Mouse (Mus musculus): Measurements from ENCODE around the gene Spag16.

Spag16 gene

GRCm38 (mm10) chr1:70082208-70082878 is 255.6 kb downstream of the Spag16 start:
- in situ Hi-C loops (cut with MboI, MseI) = no loop called here

DNA sequence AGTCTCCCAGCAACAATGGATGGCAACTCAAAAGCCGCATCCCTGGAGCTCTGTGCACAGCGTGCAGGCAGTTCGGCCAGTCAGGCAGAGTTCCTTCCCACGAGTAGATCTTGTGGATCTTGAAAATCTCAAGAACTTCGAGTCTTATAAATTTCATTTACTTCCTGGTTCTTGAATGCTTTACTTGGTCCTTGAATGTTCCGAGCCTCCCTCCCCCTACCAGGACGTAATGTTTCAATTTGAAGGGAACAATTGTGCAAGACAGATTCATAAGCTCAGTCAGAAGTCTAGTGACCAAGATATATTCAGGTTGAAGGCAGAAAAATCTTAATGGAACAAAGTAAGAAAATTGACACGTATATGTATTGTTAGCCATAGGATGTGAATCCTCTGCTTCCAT is 277.9 kb downstream of the Spag16 start:
- in situ Hi-C loops (cut with MboI, MseI) = no loop called here

GRCm38 (mm10) chr1:70116212-70116982 is 289.6 kb downstream of the Spag16 start:
- in situ Hi-C loops (cut with MboI, MseI) = no loop called here

DNA sequence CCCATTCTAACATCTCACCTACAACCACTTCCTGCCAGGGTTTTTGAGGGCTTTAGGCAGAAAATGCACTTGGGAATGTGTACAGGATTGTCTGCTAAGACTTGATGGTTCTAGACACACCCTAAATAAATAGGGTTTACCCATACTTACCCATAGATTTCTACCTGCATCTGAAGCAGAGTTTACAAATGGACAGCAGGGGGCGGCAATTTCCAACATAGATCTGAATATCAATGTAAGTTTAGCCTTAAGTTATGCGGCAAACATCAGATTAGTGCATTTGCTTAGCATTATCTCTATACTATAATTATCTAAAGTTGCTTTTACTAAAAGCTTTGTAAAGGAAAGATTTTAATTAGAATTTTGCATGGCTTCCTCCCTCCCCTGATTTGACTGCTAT is 301.3 kb downstream of the Spag16 start:
- in situ Hi-C loops (cut with MboI, MseI) = no loop called here

DNA sequence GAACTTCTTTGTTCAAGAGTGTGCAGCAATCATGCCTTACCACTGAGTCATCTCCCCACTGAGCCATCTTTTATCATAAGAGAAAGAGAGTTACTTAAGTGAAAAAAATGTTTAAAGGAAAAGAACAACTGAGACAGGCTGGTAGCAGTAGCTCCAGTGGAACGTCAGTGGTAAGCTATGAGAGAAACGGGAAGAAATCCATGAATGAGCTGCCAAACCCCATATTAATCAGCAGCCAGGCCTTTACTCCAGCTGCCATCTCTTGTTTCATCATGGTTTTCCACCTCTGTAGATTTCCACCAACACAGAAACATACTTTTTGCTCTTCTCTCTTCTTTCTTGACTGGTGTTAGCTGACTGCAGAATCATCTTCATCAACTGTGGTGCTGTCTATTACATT is 308.8 kb downstream of the Spag16 start:
- in situ Hi-C loops (cut with MboI, MseI) = loop anchor here (5.0 kb wide), 1 partner anchor 338 kb away; no protein-coding TSS in a partner anchor

GRCm38 (mm10) chr1:70165343-70166158 is 338.8 kb downstream of the Spag16 start:
- in situ Hi-C loops (cut with MboI, MseI) = no loop called here

DNA sequence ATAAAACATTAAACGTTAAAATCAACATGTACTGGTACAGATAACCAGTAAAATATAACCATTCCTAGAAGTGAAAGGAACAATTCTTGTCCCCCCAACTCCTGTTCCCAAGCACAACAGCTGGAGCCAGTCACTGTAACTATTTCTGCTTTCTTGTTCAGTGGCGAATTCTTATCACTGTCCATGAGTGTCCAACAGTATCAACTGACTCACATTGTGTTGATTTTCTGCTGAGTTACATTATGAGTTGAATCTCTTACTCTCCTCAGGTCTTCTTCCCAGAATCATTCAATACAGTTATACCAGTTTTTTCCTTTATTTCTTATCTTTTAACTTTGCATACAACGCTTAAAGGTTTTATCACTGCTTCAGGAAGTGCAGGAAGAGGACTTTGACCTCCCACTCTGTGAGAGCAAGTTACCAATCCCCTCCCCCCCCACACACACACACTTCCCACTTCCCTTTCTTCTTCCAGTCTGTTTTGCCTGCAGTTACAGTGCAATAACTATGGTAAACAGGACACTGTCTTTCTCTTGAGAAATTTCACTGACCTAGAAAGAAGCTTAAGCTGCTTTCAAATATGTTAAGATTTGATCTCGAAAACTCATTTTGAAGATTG is 353.5 kb downstream of the Spag16 start:
- in situ Hi-C loops (cut with MboI, MseI) = no loop called here

- in situ Hi-C loops (cut with MboI, MseI) = loop anchor here (10.0 to 25.0 kb wide), 2 partner anchors 470 to 1847 kb away; no protein-coding TSS in a partner anchor
Observed at GRCm38 (mm10) chr1:70264815-70265214, 438.0 kb downstream of the Spag16 start.

DNA sequence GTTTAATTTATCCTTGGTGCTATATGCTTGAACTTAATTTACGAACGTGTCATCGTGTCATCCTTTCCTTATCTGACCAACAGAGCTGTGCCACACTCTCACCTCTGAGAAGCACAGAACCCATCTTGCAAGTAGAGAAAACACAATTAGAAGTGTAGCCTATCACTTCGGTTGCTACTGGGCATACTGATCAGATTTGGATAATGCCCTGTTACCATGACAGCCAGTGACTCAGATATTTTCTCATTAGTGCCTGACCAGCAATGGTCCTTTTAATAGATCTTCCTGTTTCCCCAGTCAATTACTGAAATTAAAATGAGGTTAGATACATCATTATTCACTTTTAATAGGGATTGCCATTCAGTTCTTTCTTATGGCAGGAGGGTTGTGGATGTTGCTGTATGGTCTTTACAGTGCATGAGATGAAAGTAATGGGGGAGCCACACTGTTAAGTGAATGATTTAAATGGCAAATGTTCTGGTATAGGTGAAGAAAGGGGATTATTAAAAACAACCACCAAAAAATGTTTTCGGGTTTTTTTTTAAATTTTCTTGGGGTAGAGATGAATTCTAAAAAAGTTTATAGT is 439.2 kb downstream of the Spag16 start:
- in situ Hi-C loops (cut with MboI, MseI) = loop anchor here (10.0 to 25.0 kb wide), 2 partner anchors 471 to 1846 kb away; no protein-coding TSS in a partner anchor

GRCm38 (mm10) chr1:70270139-70270538 is 443.4 kb downstream of the Spag16 start:
- in situ Hi-C loops (cut with MboI, MseI) = loop anchor here (25.0 kb wide), 1 partner anchor 1842 kb away; no protein-coding TSS in a partner anchor

DNA sequence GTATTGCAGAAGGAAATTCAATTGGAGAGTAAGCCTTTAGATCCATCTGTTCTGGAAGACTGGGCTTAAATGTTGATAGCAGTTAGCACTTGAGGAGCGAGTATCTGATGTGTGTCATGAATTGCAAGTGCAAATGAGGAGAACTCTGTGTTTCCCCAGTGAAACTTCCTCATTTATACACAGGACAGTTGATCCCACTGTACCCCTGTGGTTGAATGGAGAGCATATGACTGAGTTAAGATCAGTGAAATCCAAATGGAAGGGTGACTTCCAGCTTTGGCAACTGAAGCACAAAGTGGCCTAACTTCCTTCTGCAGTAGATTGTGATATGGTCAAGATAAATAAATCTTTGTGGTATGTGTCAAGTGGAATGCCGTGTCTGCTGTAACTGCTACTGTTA is 446.0 kb downstream of the Spag16 start:
- in situ Hi-C loops (cut with MboI, MseI) = loop anchor here (25.0 kb wide), 1 partner anchor 1840 kb away; no protein-coding TSS in a partner anchor

DNA sequence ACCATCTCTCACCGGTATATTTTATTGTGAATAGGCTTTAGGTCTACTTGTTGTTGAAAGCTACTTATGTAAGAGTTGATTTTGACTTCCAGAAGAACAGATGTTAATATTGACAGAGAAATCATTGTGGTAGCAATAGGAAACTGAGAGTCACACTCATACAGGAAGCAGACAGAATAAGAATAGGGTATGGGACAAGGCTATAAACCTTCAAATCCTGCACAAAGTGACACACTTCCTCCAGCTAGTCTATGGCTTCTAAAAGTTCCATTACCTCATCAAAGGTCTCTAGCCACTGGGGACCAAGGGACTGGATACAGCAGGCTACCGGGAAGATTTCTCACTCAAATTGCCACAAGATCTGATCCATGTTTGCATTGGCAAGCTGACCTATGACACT is 452.5 kb downstream of the Spag16 start:
- in situ Hi-C loops (cut with MboI, MseI) = no loop called here

- in situ Hi-C loops (cut with MboI, MseI) = no loop called here
Observed at GRCm38 (mm10) chr1:70283388-70283787, 456.6 kb downstream of the Spag16 start.

GRCm38 (mm10) chr1:70284140-70284539 is 457.4 kb downstream of the Spag16 start:
- in situ Hi-C loops (cut with MboI, MseI) = no loop called here

- in situ Hi-C loops (cut with MboI, MseI) = no loop called here
Observed at GRCm38 (mm10) chr1:70316128-70316765, 489.5 kb downstream of the Spag16 start.

DNA sequence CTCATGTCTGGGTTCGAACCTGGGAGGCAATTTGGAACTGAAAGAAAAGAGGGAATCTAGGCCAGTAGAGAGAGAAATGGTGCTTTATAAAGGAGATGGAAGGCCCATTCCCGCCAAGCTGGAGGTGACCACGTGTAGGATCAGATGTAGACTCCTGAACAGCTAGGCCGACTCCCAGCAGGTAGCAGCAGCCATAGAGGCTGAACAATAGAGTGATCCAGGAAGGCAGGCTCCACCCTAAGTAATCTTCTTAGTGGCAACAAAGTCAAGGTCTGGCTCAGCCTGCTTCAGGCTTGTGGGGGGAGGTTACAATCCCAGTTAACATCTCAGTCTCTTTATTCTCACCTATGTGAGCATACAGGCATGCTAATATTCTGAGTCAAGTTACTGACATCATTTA is 494.2 kb downstream of the Spag16 start:
- in situ Hi-C loops (cut with MboI, MseI) = no loop called here

DNA sequence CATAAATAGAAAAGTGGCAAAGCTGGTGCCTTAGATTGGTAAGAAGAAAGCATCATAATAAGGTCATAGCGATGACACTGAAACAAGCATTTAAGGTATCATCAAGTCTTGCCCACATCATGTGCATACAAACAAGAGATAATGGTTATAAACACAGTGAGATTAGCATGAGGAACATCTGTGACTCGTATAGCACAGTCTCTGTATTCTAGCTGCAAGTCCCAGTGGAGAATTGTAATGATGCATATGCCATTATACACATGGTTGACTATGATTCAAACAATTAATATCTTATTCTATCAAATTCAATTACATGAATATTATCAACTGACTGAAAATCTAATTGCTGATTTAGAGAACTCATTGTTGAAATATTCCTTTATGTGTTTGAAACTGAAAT is 519.4 kb downstream of the Spag16 start:
- in situ Hi-C loops (cut with MboI, MseI) = no loop called here

- in situ Hi-C loops (cut with MboI, MseI) = no loop called here
Observed at GRCm38 (mm10) chr1:70351371-70351770, 524.6 kb downstream of the Spag16 start.

DNA sequence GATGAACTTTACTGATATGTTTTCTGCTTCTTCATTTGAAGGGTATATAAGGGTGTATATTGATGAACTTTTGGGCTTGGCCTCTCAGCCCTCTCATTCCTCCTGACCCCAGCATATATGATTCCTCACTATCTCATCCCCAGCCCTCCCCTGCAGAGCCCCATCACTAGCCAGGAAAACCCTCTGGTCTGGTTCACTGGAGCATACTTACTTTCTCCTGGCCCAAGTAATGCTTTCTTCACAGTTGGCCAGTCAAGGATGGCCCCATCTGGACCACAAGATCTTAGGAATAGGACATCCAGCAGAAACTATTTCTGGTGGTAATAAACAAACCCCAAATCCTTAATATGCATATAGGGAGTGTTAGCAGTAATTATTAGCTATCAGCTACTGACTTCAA is 527.2 kb downstream of the Spag16 start:
- in situ Hi-C loops (cut with MboI, MseI) = no loop called here

DNA sequence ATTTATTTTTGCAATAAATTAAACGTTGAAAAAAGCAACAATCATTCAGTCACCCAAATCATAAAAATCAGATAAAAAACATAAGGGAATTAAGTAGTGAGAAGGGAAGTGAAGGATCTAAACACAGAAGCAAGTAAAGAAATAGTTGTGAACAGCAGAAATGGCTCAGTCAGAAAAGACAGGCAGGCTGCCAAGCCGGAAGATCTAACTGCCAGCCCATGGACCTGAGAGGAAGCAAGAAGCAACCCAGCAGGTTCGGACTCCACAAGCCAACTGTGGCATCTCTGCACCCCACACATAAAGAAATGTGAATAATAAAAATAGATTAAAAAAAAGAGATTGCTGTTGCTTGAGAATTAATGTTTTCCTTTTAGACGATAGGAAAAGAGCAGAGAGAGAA is 545.0 kb downstream of the Spag16 start:
- in situ Hi-C loops (cut with MboI, MseI) = no loop called here

DNA sequence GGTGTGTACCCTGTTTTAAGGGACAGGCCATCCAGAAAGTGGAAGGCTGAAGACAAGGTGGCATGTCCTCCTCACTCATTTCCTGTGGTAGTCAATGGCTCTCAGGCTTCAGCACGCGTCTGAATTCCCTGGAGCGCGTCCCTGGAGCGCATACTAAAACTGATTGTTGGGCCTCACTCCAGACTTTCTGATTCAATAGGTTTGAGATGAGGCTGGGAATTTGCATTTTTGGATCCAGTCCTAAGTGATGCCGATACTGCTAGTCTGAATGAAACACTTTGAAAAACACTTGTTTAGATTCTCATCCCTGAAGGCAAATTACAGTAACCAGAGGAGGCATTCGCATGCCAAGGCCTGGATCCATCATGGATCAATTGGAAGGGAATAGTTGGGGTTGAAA is 553.3 kb downstream of the Spag16 start:
- in situ Hi-C loops (cut with MboI, MseI) = no loop called here

Data from T-helper 1 cell (primary cell).